Mouse (Mus musculus) lung, postnatal 0 days (tissue): ENCODE results near the gene Rab37. TPM values are rescaled to one million over a fixed set of nuclear protein-coding genes. Genes with fewer than 3 reads are reported as not detected.

Experiments
- ATAC-seq: fragments of 200-750 bp; cut with Nextera tagmentation; 2 replicates; pipeline ENCODE4 v1.8.0; 2017; ENCODE audit warnings: moderate library complexity
- DNase-seq: peaks from one replicate; pipeline ENCODE4 v3.0.0-alpha.2; 2016; ENCODE audit warnings: low spot score
- H3K27ac ChIP-seq: fragments of 300-500 bp; sonication (generic); 2 replicates; pipeline ENCODE4 v1.5.1; 2014; ENCODE audit warnings: antibody characterized with exemption, mild to moderate bottlenecking, low read length, mixed read lengths
- H3K27me3 ChIP-seq: fragments of 300-500 bp; sonication (generic); replicated peaks from 2 replicates; pipeline ENCODE4 v1.6.1; 2014; ENCODE audit warnings: low read length, mixed read lengths; ENCODE audit not compliant: insufficient read depth
- H3K36me3 ChIP-seq: fragments of 300-500 bp; sonication (generic); 2 replicates; pipeline ENCODE4 v1.6.1; 2014; ENCODE audit warnings: low read length, mixed read lengths; ENCODE audit not compliant: insufficient read depth
- H3K4me1 ChIP-seq: fragments of 300-500 bp; sonication (generic); 2 replicates; pipeline ENCODE4 v1.6.1; 2014; ENCODE audit warnings: antibody characterized with exemption, low read depth, low read length, mixed read lengths; ENCODE audit not compliant: insufficient read depth
- H3K4me2 ChIP-seq: fragments of 300-500 bp; sonication (generic); replicated peaks from 2 replicates; pipeline ENCODE4 v1.6.1; 2014; ENCODE audit warnings: low read depth, mild to moderate bottlenecking, low read length, moderate library complexity, mixed read lengths
- H3K4me3 ChIP-seq: fragments of 300-500 bp; sonication (generic); 2 replicates; pipeline ENCODE4 v1.5.1; 2014; ENCODE audit warnings: low read depth, low read length
- H3K9ac ChIP-seq: fragments of 300-500 bp; sonication (generic); replicated peaks from 2 replicates; pipeline ENCODE4 v1.6.1; 2014; ENCODE audit warnings: low read depth, mild to moderate bottlenecking
- H3K9me3 ChIP-seq: fragments of 300-500 bp; sonication (generic); 2 replicates; pipeline ENCODE4 v1.6.1; 2016; ENCODE audit warnings: low read length, mixed read lengths
- CTCF ChIP-seq: IDR thresholded peaks from 2 replicates; pipeline ENCODE4 v1.5.1; 2016; ENCODE audit warnings: antibody characterized with exemption, mild to moderate bottlenecking
- EP300 ChIP-seq: IDR thresholded peaks from 2 replicates; pipeline ENCODE4 v1.6.1; 2016; ENCODE audit warnings: antibody characterized with exemption, mild to moderate bottlenecking, control low read depth
- WGBS: fragments of 180-500 bp; shearing (Covaris S2); extraction: QIAGEN DNeasy Blood & Tissue Kit; methylation state at CpG from one replicate; pipeline ENCODE4 v1.1.7; 2014; 5-methylcytosine and 5-hydroxymethylcytosine counted together
- polyA plus RNA-seq: library from polyadenylated mRNA; unstranded; fragments of >200 nt; fragmentation: Nextera tagmentation; extraction: Ambion mirVana; gene quantifications from 2 replicates; pipeline ENCODE4 v1.2.1, GENCODE M21; 2015

Rab37 gene
- polyA plus RNA-seq, 1 experiment from 2014 or later: 0.85 TPM

DNA sequence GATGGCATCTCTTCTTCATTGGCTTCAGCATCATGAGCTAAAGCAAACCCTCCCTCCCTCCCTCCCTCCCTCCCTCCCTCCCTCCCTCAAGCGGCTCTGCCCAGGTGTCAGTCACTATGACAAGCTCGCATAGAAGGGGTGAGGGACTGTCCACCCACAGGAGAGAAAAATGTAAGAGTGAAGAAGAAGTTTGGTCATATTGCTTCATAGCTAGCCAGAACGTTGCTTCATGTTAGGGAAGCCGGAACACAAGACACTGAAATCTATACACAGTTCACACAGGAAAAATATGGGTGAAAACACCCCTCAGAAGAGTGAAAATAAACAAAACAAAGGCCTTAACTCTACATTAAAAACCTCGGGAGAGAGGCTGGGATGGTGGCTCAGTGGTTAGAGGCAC, 19.0 kb downstream of the Rab37 start:
- TF ChIP-seq EP300 (no peak), CTCF (no peak)
- Histone ChIP-seq H3K27me3 (no peaks in the 10 kb centered on the region), H3K9me3 (no peaks in the 10 kb centered on the region), H3K36me3 (no peaks in the 10 kb centered on the region), H3K27ac (no peak overlapping the region), H3K4me2 (no peak overlapping the region), H3K4me3 (no peak overlapping the region), H3K9ac (no peak overlapping the region), H3K4me1 (no peaks in the 10 kb centered on the region)
- 55% methylated on average over 5 of the region's 5 CpGs for whole genome bisulfite sequencing
- no peak for ATAC-seq
- peak; percentile 23 for DNase-seq

GRCm38 (mm10) chr11:115112196-115112595, 21.0 kb downstream of the Rab37 start:
- WGBS: 32% methylated on average over 3 of the region's 3 CpGs
- no peak for DNase-seq
- TF ChIP-seq CTCF (no peak), EP300 (no peak)

GRCm38 (mm10) chr11:115119409-115119808, 28.2 kb downstream of the Rab37 start:
- no peak overlapping the region for H3K4me2 ChIP-seq
- ATAC-seq: peak; percentile 14; the same call in 1 of the 2 replicates
- WGBS: 63% methylated on average over 9 of the region's 9 CpGs
- no peak overlapping the region for H3K27ac ChIP-seq
- no peaks in the 10 kb centered on the region for H3K36me3 ChIP-seq
- TF ChIP-seq CTCF (no peak), EP300 (0 out of 2 replicates have a peak, but pooled peaks have one; percentile 30)
- no peaks in the 10 kb centered on the region for H3K9me3 ChIP-seq
- peak; percentile 28 for DNase-seq
- H3K27me3 ChIP-seq: no peaks in the 10 kb centered on the region
- no peak overlapping the region for H3K9ac ChIP-seq
- H3K4me1 ChIP-seq: no peaks in the 10 kb centered on the region
- H3K4me3 ChIP-seq: no peak overlapping the region

More at GRCm38 (mm10) chr11:115112196-115112595, 21.0 kb downstream of the Rab37 start:
- Histone ChIP-seq H3K4me2 (no peak overlapping the region), H3K4me1 (no peaks in the 10 kb centered on the region), H3K36me3 (no peaks in the 10 kb centered on the region), H3K27me3 (no peaks in the 10 kb centered on the region), H3K9me3 (no peaks in the 10 kb centered on the region), H3K27ac (no peak overlapping the region), H3K4me3 (no peak overlapping the region), H3K9ac (no peak overlapping the region)
- ATAC-seq: no peak

DNA sequence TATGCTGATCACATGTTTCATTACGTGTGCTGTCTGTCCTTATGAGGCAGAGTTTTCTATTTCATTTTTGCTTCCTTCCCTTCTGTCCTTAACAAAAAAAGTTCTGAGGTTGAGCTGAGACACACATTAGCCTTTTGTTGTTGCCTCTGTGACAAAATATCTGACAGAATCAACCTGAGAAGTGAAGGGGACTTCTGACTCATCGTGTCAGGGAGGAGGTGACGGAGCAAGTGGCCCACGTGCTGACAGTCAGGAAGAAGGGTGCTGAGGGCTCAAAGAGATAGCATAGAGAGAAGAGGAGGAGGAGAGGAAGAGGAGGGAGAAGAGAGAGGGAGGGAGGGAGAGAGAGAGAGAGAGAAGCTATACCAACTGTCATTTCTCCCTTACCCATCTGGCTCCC, 37.3 kb downstream of the Rab37 start:
- no peak for ATAC-seq

DNA sequence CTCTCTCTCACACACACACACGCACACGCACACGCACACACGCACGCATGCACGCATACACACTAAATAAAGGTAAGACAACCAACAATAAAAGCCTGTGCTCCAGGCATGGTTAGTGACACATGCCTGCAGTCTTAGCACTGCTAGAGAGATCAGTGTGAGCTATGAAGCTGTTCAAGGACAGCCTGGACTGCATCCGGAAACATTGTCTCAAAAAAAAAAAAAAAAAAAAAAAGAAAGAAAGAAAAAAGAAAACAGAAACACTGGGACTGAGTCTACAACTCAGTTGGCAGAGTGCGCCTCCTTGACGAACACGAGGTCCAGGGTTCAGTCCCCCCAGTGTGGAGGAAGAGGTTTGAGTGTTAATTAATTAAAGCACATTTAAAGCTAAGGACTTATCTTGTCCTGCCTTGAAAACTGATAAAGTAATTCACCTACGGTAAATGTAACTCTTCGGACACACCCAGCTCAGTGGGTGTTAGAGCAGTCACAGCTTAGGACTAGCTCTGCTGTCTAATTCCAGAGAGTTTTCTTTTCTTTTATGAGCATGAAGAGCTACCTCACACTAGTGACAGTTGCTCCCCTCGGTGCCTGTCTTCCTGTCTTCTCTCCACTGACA, 38.4 kb downstream of the Rab37 start:
- H3K27me3 ChIP-seq: no peaks in the 10 kb centered on the region
- no peaks in the 10 kb centered on the region for H3K9me3 ChIP-seq
- H3K9ac ChIP-seq: no peak overlapping the region
- no peak overlapping the region for H3K27ac ChIP-seq
- no peaks in the 10 kb centered on the region for H3K4me1 ChIP-seq
- no peaks in the 10 kb centered on the region for H3K36me3 ChIP-seq
- no peak for TF ChIP-seq EP300
- TF ChIP-seq CTCF: no peak
- WGBS: 85% methylated on average over 13 of the region's 13 CpGs
- DNase-seq (no peak), ATAC-seq (no peak)
- H3K4me3 ChIP-seq: no peak overlapping the region
- H3K4me2 ChIP-seq: no peak overlapping the region

More for the DNA sequence above, 37.3 kb downstream of the Rab37 start:
- TF ChIP-seq EP300: no peak
- no peak for TF ChIP-seq CTCF
- H3K4me2 ChIP-seq: no peak overlapping the region
- H3K9me3 ChIP-seq: no peaks in the 10 kb centered on the region
- no peak overlapping the region for H3K4me3 ChIP-seq
- DNase-seq: no peak
- H3K4me1 ChIP-seq: no peaks in the 10 kb centered on the region
- no peaks in the 10 kb centered on the region for H3K27me3 ChIP-seq
- no peak overlapping the region for H3K27ac ChIP-seq
- WGBS: 52% methylated on average over 4 of the region's 4 CpGs
- no peak overlapping the region for H3K9ac ChIP-seq
- no peaks in the 10 kb centered on the region for H3K36me3 ChIP-seq

- ATAC-seq: no peak
- no peak overlapping the region for H3K9ac ChIP-seq
- WGBS: 63% methylated on average over 8 of the region's 8 CpGs
- no peak overlapping the region for H3K4me2 ChIP-seq
- no peak overlapping the region for H3K27ac ChIP-seq
- no peaks in the 10 kb centered on the region for H3K27me3 ChIP-seq
- H3K36me3 ChIP-seq: no peaks in the 10 kb centered on the region
- no peaks in the 10 kb centered on the region for H3K9me3 ChIP-seq
- no peak for DNase-seq
- no peak for TF ChIP-seq CTCF
- no peak for TF ChIP-seq EP300
- H3K4me3 ChIP-seq: no peak overlapping the region
- no peaks in the 10 kb centered on the region for H3K4me1 ChIP-seq
These were observed 40.6 kb downstream of the Rab37 start for GRCm38 (mm10) chr11:115131768-115132381.
